Mouse (Mus musculus) lung, embryonic 15.5 days (tissue): ENCODE results near the gene Vps36. TPM values are rescaled to one million over a fixed set of nuclear protein-coding genes. Genes with fewer than 3 reads are reported as not detected.

Source experiments
- ATAC-seq: fragments of 200-750 bp; cut with Nextera tagmentation; 2 replicates; pipeline ENCODE4 v1.8.0; 2017; ENCODE audit warnings: moderate number of reproducible peaks, borderline replicate concordance; ENCODE audit not compliant: low FRiP score, low TSS enrichment; ENCODE audit errors: extremely low read depth
- H3K27ac ChIP-seq: fragments of 300-500 bp; sonication (generic); 2 replicates; pipeline ENCODE4 v1.5.1; 2015; ENCODE audit warnings: moderate library complexity, mild to moderate bottlenecking, inconsistent platforms
- H3K27me3 ChIP-seq: fragments of 300-500 bp; sonication (generic); 2 replicates; pipeline ENCODE4 v1.6.1; 2015; ENCODE audit warnings: inconsistent platforms
- H3K36me3 ChIP-seq: fragments of 300-500 bp; sonication (generic); 2 replicates; pipeline ENCODE4 v1.6.1; 2015; ENCODE audit warnings: inconsistent platforms
- H3K4me1 ChIP-seq: fragments of 300-500 bp; sonication (generic); 2 replicates; pipeline ENCODE4 v1.6.1; 2015; ENCODE audit warnings: inconsistent platforms
- H3K4me2 ChIP-seq: fragments of 300-500 bp; sonication (generic); 2 replicates; pipeline ENCODE4 v1.6.1; 2015; ENCODE audit warnings: inconsistent platforms, mild to moderate bottlenecking, moderate library complexity
- H3K4me3 ChIP-seq: fragments of 300-500 bp; sonication (generic); 2 replicates; pipeline ENCODE4 v1.5.1; 2015; ENCODE audit warnings: mild to moderate bottlenecking, inconsistent platforms
- H3K9ac ChIP-seq: fragments of 300-500 bp; sonication (generic); 2 replicates; pipeline ENCODE4 v1.6.1; 2015; ENCODE audit warnings: inconsistent platforms
- H3K9me3 ChIP-seq: fragments of 300-500 bp; sonication (generic); 2 replicates; pipeline ENCODE4 v1.6.1; 2016; ENCODE audit warnings: inconsistent platforms
- WGBS: fragments of 180-500 bp; shearing (Covaris S2); methylation state at CpG from one replicate; pipeline ENCODE4 v1.1.7; 2015; 5-methylcytosine and 5-hydroxymethylcytosine counted together
- polyA plus RNA-seq: library from polyadenylated mRNA; unstranded; fragments of >200 nt; fragmentation: Nextera tagmentation; extraction: Ambion mirVana; gene quantifications from 2 replicates; pipeline ENCODE4 v1.2.1, GENCODE M21; 2015

Vps36 gene
- polyA plus RNA-seq, 1 experiment from 2014 or later: 47.6 TPM

GRCm38 (mm10) chr8:22264787-22265186 lies 72.2 kb downstream of the Vps36 start:
- Histone ChIP-seq H3K4me1 (0 out of 2 replicates have a peak, but pooled peaks cover 4% of the 10 kb centered on the region), H3K27ac (no peak overlapping the region), H3K4me2 (no peak overlapping the region), H3K36me3 (no peaks in the 10 kb centered on the region), H3K27me3 (no peaks in the 10 kb centered on the region), H3K4me3 (no peak overlapping the region), H3K9me3 (no peaks in the 10 kb centered on the region), H3K9ac (no peak overlapping the region)
- ATAC-seq: no peak
- 80% methylated on average over 6 of the region's 6 CpGs for WGBS

DNA sequence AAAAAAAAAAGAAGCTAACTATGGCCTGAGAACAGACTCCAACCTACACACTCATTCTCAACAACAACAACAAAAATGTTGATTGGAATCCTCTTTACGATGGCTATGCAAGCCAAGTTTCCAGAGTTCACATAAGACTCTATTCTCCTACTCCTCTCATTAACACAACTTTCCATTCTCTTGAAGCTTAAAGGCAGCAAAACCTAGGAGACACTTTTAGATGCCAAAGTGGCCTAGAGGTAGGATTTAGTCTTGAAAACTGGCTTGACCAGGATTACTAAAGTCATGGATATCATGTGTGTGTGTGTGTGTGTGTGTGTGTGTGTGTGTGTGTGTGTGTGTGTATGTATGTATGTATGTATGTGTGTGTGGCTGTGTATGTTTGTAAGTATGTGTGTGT lies 72.6 kb downstream of the Vps36 start:
- 91% methylated on average over 1 of the region's 1 CpGs for WGBS
- H3K27me3 ChIP-seq: no peaks in the 10 kb centered on the region
- no peak overlapping the region for H3K4me3 ChIP-seq
- H3K9me3 ChIP-seq: no peaks in the 10 kb centered on the region
- H3K4me2 ChIP-seq: no peak overlapping the region
- no peak overlapping the region for H3K27ac ChIP-seq
- H3K4me1 ChIP-seq: 0 out of 2 replicates have a peak, but pooled peaks cover 4% of the 10 kb centered on the region
- H3K36me3 ChIP-seq: no peaks in the 10 kb centered on the region
- ATAC-seq: no peak
- H3K9ac ChIP-seq: no peak overlapping the region

DNA sequence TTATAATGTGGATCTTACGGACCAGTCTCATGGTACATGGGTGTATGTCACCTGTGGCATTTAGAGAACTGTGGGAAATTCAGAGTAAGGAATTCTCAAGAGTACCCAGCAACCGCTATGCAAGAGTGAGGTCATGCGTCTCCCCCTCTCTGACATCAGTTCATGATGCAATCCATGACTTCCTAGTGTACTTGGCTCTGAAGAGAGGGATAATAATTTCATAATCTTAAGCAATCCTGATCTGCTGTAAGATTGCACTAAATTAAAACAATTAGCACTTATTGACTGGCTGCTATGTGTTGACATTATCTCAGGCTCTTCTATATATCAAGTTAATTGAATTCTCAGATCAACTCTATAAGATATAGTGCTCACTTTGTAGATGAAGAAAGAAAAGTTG lies 74.2 kb downstream of the Vps36 start:
- Histone ChIP-seq H3K4me2 (no peak overlapping the region), H3K27ac (no peak overlapping the region), H3K4me1 (no peaks in the 10 kb centered on the region), H3K36me3 (no peaks in the 10 kb centered on the region), H3K9ac (no peak overlapping the region), H3K9me3 (no peaks in the 10 kb centered on the region), H3K4me3 (no peak overlapping the region), H3K27me3 (no peaks in the 10 kb centered on the region)
- ATAC-seq: no peak
- WGBS: 92% methylated on average over 3 of the region's 3 CpGs

Other genes with a start within 250 kb of the Vps36 start
- not detected in 2 replicates for gene Defb13, start 246.0 kb upstream of the Vps36 start, polyA plus RNA-seq
- gene Fam90a1a, start 234.1 kb upstream of the Vps36 start, polyA plus RNA-seq: not detected in 2 replicates
- gene Ccdc70, start 223.0 kb upstream of the Vps36 start, polyA plus RNA-seq: not detected in 2 replicates
- gene Atp7b, start 132.5 kb upstream of the Vps36 start, polyA plus RNA-seq: 2.4 and 2.7 TPM in 2 replicates
- 27.3 and 29.8 TPM in 2 replicates for gene Alg11, start 132.1 kb upstream of the Vps36 start, polyA plus RNA-seq
- gene Nek5, start 67.8 kb upstream of the Vps36 start, polyA plus RNA-seq: 1.0 TPM in 2 replicates
- gene Nek3, start 26.4 kb upstream of the Vps36 start, polyA plus RNA-seq: 5.0 and 6.0 TPM in 2 replicates
- 51.8 and 56.0 TPM in 2 replicates for gene Ckap2, start 7.0 kb upstream of the Vps36 start, polyA plus RNA-seq
- gene Thsd1, start 34.5 kb downstream of the Vps36 start, polyA plus RNA-seq: 30.8 and 31.2 TPM in 2 replicates
- not detected in 2 replicates for gene Tpte, start 90.6 kb downstream of the Vps36 start, polyA plus RNA-seq
- 19.1 and 20.6 TPM in 2 replicates for gene Slc25a15, start 205.8 kb downstream of the Vps36 start, polyA plus RNA-seq
- 36.1 and 37.6 TPM in 2 replicates for gene Mrps31, start 218.6 kb downstream of the Vps36 start, polyA plus RNA-seq